Mouse (Mus musculus) limb, embryonic 13.5 days (tissue): ENCODE measurements at regions not wholly inside any gene's neighbourhood (a gene's known extent, or its start where the extent isn't known, plus 50 kb on each side); places are given as distances from the start of the nearest gene placed in this dataset.
"Not testable (repeated sequence)": the region's sequence is repeated elsewhere in the genome, so short reads cannot be mapped to it uniquely, and the experiment has no call there.

ENCODE experiments used
- ATAC-seq: fragments of 200-750 bp; cut with Nextera tagmentation; 2 replicates; pipeline ENCODE4 v1.8.0; 2017; ENCODE audit warnings: low read depth, moderate number of reproducible peaks, moderate TSS enrichment; ENCODE audit not compliant: low FRiP score
- H3K27ac ChIP-seq: fragments of 300-500 bp; sonication (generic); 2 replicates; pipeline ENCODE4 v1.5.1; 2015; ENCODE audit warnings: inconsistent platforms, mild to moderate bottlenecking, moderate library complexity
- H3K27me3 ChIP-seq: fragments of 300-500 bp; sonication (generic); 2 replicates; pipeline ENCODE4 v1.6.1; 2015; ENCODE audit warnings: mild to moderate bottlenecking, inconsistent platforms
- H3K36me3 ChIP-seq: fragments of 300-500 bp; sonication (generic); 2 replicates; pipeline ENCODE4 v1.6.1; 2015; ENCODE audit warnings: inconsistent platforms, mild to moderate bottlenecking, moderate library complexity
- H3K4me1 ChIP-seq: fragments of 300-500 bp; sonication (generic); 2 replicates; pipeline ENCODE4 v1.6.1; 2015; ENCODE audit warnings: inconsistent platforms
- H3K4me2 ChIP-seq: fragments of 300-500 bp; sonication (generic); replicated peaks from 2 replicates; pipeline ENCODE4 v1.6.1; 2015; ENCODE audit warnings: inconsistent platforms, mild to moderate bottlenecking, moderate library complexity
- H3K4me3 ChIP-seq: fragments of 300-500 bp; sonication (generic); 2 replicates; pipeline ENCODE4 v1.5.1; 2015; ENCODE audit warnings: moderate library complexity, mild to moderate bottlenecking, inconsistent platforms
- H3K9ac ChIP-seq: fragments of 300-500 bp; sonication (generic); 2 replicates; pipeline ENCODE4 v1.6.1; 2015; ENCODE audit warnings: mild to moderate bottlenecking, inconsistent platforms
- H3K9me3 ChIP-seq: fragments of 300-500 bp; sonication (generic); 2 replicates; pipeline ENCODE4 v1.6.1; 2016; ENCODE audit warnings: inconsistent platforms
- WGBS: fragments of 180-500 bp; shearing (Covaris S2); methylation state at CpG from one replicate; pipeline ENCODE4 v1.1.7; 2015; 5-methylcytosine and 5-hydroxymethylcytosine counted together

DNA sequence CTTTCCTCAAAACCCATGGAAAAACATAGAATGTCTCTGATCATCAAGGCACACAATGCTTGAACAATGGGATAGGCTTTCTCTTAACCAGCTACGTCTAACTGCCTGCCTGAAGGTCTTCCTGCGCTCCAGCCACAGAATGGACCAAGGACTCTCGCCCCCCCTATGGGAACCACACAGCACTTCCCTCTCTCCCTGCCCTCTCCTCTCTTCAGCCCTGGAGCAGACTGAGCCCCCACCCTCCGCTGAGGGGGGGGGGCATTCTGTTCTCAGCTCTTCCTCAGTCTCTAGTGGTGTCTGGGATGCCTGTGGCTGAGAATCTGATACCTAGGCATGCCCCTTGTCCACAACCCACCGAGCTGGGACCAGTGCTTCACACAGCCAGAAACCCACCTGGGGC, 222.3 kb upstream of the Cntn5 start:
- 79% methylated on average over 5 of the region's 5 CpGs for WGBS
- no peak for ATAC-seq
- Histone ChIP-seq H3K36me3 (no peaks in the 10 kb centered on the region), H3K4me2 (no peak overlapping the region), H3K27me3 (no peaks in the 10 kb centered on the region), H3K27ac (no peak overlapping the region), H3K4me3 (no peak overlapping the region), H3K9me3 (no peaks in the 10 kb centered on the region), H3K9ac (no peak overlapping the region), H3K4me1 (no peaks in the 10 kb centered on the region)

DNA sequence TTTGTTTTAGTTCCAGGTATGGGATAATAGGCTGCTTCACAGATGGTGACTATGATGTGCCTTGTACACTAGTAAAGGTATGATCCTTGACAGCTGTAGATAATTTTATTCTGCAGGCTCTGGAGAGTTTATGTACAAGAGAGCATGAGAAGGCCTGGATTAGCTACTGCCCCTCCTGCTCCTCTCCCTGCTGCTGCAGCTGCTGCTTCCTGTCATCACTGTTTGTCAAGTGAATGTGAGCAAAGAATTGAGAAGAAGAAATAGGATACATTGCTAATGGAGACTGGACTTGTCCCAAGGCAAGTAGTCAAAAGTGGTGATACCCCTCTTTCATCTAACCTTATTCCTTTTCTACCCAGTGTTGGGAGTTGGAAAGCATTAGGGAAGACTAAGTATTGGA, 214.6 kb upstream of the Cntn5 start:
- peak; percentile 40; the same call in 1 of the 2 replicates for ATAC-seq
- no peak overlapping the region for H3K9ac ChIP-seq

DNA sequence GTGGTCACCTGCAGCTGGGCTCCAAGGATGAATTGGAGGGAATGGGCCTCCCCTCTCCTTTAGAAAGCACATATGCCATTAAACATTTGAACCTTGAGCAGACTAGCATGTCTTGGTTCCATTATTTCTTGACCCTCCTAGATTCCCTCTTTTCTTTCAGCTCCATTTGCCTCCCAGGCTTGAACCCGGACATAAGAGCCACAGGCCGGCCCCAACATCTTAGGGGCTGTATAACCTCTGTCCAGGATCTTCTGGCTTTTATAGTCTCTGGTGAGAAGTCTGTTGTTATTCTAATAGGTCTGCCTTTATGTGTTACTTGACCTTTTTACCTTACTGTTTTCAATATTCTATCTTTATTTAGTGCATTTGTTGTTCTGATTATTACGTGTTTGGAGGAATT, 203.3 kb upstream of the Cntn5 start:
- H3K27ac ChIP-seq, H3K9ac ChIP-seq, H3K4me2 ChIP-seq, H3K27me3 ChIP-seq, H3K4me3 ChIP-seq, H3K9me3 ChIP-seq, ATAC-seq, H3K36me3 ChIP-seq, H3K4me1 ChIP-seq: not testable (repeated sequence)
- WGBS: 88% methylated on average over 3 of the region's 3 CpGs

More for the DNA sequence above, 214.6 kb upstream of the Cntn5 start:
- no peak overlapping the region for H3K4me3 ChIP-seq
- H3K27me3 ChIP-seq: no peaks in the 10 kb centered on the region
- H3K27ac ChIP-seq: no peak overlapping the region
- H3K9me3 ChIP-seq: no peaks in the 10 kb centered on the region
- no peaks in the 10 kb centered on the region for H3K36me3 ChIP-seq
- no peaks in the 10 kb centered on the region for H3K4me1 ChIP-seq
- H3K4me2 ChIP-seq: no peak overlapping the region

DNA sequence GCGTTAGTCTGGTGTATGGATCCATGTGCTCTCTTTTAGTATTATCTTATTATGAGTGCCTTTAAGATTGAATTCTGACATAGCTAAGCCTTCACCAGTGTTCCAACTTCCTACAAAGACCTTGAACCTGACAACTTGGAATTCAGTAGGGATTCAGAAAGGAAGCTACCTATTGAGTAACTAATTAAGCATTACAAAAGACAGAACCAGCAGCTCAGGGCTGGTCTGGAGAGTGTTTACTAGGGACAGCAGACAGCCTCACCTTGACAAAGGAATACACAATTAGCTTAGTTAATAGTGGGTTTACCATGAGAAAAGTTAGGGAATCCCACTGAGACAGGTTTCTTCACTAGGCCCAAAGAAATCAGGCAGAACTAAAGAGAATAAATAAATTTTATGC, 202.6 kb upstream of the Cntn5 start:
- not testable (repeated sequence) for H3K4me2 ChIP-seq, H3K9ac ChIP-seq, ATAC-seq, H3K27ac ChIP-seq, H3K9me3 ChIP-seq, H3K4me1 ChIP-seq, H3K36me3 ChIP-seq, H3K4me3 ChIP-seq, H3K27me3 ChIP-seq
- 92% methylated on average over 1 of the region's 1 CpGs for WGBS

DNA sequence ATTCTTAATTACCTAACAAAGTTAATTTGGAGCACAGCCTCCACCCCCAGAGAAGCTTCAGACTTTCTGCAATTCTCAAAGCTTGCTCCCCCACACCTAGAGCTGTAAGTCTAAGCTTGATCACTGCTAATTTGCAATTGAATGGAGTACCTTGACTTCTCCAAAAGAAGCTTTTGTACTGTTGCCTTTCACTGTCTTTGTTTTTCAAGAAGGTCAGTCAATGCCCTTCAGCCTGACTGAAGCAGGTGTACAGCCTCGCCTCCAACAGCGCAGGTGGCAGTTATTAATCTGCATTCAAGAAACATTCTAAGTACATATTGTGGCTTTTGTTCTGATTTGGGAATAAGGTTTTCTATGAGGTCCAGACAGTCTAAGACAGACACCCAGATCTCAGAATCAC, 201.7 kb upstream of the Cntn5 start:
- WGBS: 91% methylated on average over 2 of the region's 2 CpGs
- Histone ChIP-seq H3K4me2 (no peak overlapping the region), H3K9ac (no peak overlapping the region), H3K27ac (no peak overlapping the region), H3K4me3 (no peak overlapping the region), H3K9me3 (peaks cover 7% of the 10 kb centered on the region), H3K4me1 (no peaks in the 10 kb centered on the region), H3K36me3 (no peaks in the 10 kb centered on the region), H3K27me3 (no peaks in the 10 kb centered on the region)
- ATAC-seq: no peak

DNA sequence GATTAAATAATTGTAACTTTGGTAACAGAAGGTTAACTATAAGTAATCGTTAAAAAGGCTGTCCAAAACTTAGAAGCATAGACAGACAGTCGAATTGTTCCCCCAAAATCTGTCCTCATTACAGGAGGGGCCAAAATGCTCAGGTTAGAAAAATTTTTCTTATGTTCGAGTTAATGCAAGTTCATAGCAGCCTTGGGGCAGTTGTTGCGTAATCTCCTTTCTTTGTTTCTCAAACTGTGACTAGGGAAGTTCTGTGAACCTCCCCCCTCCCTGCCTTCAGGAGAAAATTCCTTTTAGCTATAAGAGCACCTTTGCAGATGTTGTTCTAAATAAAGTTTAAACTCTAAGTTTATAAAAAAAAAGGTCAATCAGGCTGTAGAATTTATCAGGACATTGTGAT, 198.9 kb upstream of the Cntn5 start:
- Histone ChIP-seq H3K27me3 (no peaks in the 10 kb centered on the region), H3K4me1 (no peaks in the 10 kb centered on the region), H3K27ac (no peak overlapping the region), H3K36me3 (no peaks in the 10 kb centered on the region), H3K9ac (no peak overlapping the region), H3K4me3 (no peak overlapping the region), H3K9me3 (peaks cover 7% of the 10 kb centered on the region), H3K4me2 (no peak overlapping the region)
- WGBS: 63% methylated on average over 4 of the region's 4 CpGs
- ATAC-seq: no peak

DNA sequence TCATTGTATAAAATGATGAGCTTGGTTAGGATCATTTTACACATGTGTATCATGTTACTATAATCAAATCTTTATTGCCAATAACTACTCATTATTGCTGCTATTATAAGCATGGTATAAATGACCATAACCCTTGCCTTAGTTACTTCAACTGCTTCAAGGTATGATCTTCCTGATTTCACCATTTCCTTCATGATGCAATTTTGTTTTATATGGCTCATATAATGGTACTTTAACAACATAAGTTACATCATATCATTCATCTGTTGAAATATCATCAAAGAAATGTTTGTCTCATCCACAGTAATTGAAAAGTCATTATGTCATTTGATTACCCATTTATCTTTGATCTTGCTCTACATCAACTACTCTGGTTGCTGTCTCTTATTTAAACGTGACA, 188.3 kb upstream of the Cntn5 start:
- H3K27me3 ChIP-seq: no peaks in the 10 kb centered on the region
- no peaks in the 10 kb centered on the region for H3K36me3 ChIP-seq
- H3K4me1 ChIP-seq: no peaks in the 10 kb centered on the region
- no peak overlapping the region for H3K4me3 ChIP-seq
- H3K27ac ChIP-seq: no peak overlapping the region
- no peaks in the 10 kb centered on the region for H3K9me3 ChIP-seq
- 83% methylated on average over 1 of the region's 1 CpGs for WGBS
- H3K4me2 ChIP-seq: no peak overlapping the region
- no peak overlapping the region for H3K9ac ChIP-seq
- no peak for ATAC-seq

DNA sequence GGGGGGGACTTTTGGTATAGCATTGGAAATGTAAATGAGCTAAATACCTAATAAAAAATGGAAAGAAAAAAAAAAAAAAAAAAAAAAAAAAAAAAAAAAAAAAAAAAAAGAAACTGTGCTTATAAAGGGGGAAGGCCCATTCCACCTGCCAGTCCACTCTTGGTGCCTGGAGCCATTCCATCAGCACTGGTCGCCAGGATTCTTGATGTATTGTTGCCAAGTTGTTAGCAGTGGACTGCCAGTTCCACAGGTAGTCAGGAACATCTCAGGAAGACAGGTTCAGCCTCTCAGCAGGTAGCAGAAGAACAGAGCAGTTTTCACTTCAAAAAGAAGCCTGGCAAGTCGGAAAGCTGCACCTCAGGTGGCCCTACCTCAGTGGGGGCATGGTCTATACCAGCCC, 162.6 kb upstream of the Cntn5 start:
- H3K27ac ChIP-seq, H3K9me3 ChIP-seq, H3K4me3 ChIP-seq, H3K4me2 ChIP-seq, H3K27me3 ChIP-seq, ATAC-seq, H3K4me1 ChIP-seq, H3K9ac ChIP-seq, H3K36me3 ChIP-seq: not testable (repeated sequence)
- 56% methylated on average over 2 of the region's 2 CpGs for WGBS

DNA sequence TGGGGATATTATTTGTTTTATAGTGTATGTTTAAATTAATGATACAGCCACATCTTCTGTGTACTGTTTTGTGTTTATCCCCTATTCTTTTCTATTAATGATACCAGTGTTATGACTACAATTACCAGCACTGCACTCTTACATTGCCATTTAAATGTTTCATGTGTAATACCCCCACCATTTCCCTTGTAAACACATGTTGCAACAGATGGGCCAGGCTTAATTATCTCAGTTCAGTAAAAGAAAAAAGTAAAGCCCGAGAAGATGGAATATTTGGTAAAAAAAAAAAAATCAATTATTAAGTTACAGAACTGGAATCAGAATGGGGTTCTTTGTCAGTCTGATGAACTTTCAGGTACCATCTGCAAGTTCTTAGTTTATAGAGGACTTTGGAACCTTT, 158.3 kb upstream of the Cntn5 start:
- no peaks in the 10 kb centered on the region for H3K9me3 ChIP-seq
- no peaks in the 10 kb centered on the region for H3K4me1 ChIP-seq
- WGBS: 49% methylated on average over 1 of the region's 1 CpGs
- H3K4me2 ChIP-seq: no peak overlapping the region
- ATAC-seq: no peak
- no peak overlapping the region for H3K4me3 ChIP-seq
- H3K36me3 ChIP-seq: no peaks in the 10 kb centered on the region
- no peak overlapping the region for H3K27ac ChIP-seq
- H3K27me3 ChIP-seq: no peaks in the 10 kb centered on the region
- no peak overlapping the region for H3K9ac ChIP-seq
